Mouse (Mus musculus) hindbrain, postnatal 0 days (tissue): ENCODE measurements around the gene Il2rb. TPM values are rescaled to one million over a fixed set of nuclear protein-coding genes. Genes with fewer than 3 reads are reported as not detected.

ENCODE experiments used
- ATAC-seq: fragments of 200-750 bp; cut with Nextera tagmentation; 2 replicates; pipeline ENCODE4 v1.8.0; 2017; ENCODE audit warnings: mild to moderate bottlenecking, moderate TSS enrichment, moderate library complexity
- DNase-seq: peaks from one replicate; pipeline ENCODE4 v3.0.0-alpha.2; 2015; ENCODE audit warnings: low spot score
- H3K27ac ChIP-seq: fragments of 300-500 bp; sonication (generic); 2 replicates; pipeline ENCODE4 v1.5.1; 2014; ENCODE audit warnings: mild to moderate bottlenecking
- H3K27me3 ChIP-seq: fragments of 300-500 bp; sonication (generic); 2 replicates; pipeline ENCODE4 v1.6.1; 2014; ENCODE audit warnings: low read length, mixed read lengths; ENCODE audit not compliant: insufficient read depth
- H3K36me3 ChIP-seq: fragments of 300-500 bp; sonication (generic); 2 replicates; pipeline ENCODE4 v1.6.1; 2014; ENCODE audit warnings: low read length, mixed read lengths; ENCODE audit not compliant: insufficient read depth
- H3K4me1 ChIP-seq: fragments of 300-500 bp; sonication (generic); 2 replicates; pipeline ENCODE4 v1.6.1; 2014; ENCODE audit warnings: antibody characterized with exemption, low read length, mixed read lengths; ENCODE audit not compliant: insufficient read depth
- H3K4me2 ChIP-seq: fragments of 300-500 bp; sonication (generic); 2 replicates; pipeline ENCODE4 v1.6.1; 2014; ENCODE audit warnings: low read depth, mild to moderate bottlenecking, low read length, moderate library complexity, mixed read lengths
- H3K4me3 ChIP-seq: fragments of 300-500 bp; sonication (generic); 2 replicates; pipeline ENCODE4 v1.5.1; 2014; ENCODE audit warnings: low read length
- H3K9ac ChIP-seq: fragments of 300-500 bp; sonication (generic); replicated peaks from 2 replicates; pipeline ENCODE4 v1.6.1; 2014; ENCODE audit warnings: mild to moderate bottlenecking, low read length, moderate library complexity, mixed read lengths
- H3K9me3 ChIP-seq: fragments of 300-500 bp; sonication (generic); 2 replicates; pipeline ENCODE4 v1.6.1; 2016; ENCODE audit warnings: low read length, mixed read lengths
- CTCF ChIP-seq: IDR thresholded peaks from 2 replicates; pipeline ENCODE4 v1.5.1; 2016; ENCODE audit warnings: antibody characterized with exemption, control low read depth, low read depth
- WGBS: fragments of 180-500 bp; shearing (Covaris S2); extraction: QIAGEN DNeasy Blood & Tissue Kit; methylation state at CpG from one replicate; pipeline ENCODE4 v1.1.7; 2014; 5-methylcytosine and 5-hydroxymethylcytosine counted together
- polyA plus RNA-seq: library from polyadenylated mRNA; unstranded; fragments of >200 nt; fragmentation: Nextera tagmentation; extraction: Ambion mirVana; gene quantifications from 2 replicates; pipeline ENCODE4 v1.2.1, GENCODE M21; 2015
- total RNA-seq: library from RNA; depleted of rRNA; stranded (reverse); fragments of >200 nt; gene quantifications from 2 replicates; pipeline ENCODE4 v1.2.3, GENCODE M21; 2014

Il2rb gene
- total and polyA plus RNA-seq, 2 experiments from 2014 or later, result 0.10 to 0.58 TPM

DNA sequence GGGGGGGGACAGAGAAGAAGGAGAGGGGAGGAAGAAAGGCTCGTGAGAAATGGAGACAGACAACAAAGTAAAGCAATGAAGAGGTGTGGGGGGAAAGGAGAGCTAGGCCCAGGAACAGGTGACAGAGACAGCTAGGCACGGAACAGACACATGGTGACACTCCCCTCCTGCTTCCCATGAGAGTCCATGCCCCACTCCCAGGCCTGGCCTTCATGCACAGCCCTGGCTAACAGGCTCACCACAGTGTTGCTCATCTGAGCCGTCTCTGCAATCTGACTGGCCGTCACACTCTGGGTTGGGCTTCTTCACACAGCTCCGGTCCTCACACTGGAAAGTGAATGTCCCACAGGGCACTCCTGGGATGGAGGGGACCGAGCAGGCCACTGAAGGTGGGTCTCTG, 51.2 kb downstream of the Il2rb start:
- no peaks in the 10 kb centered on the region for H3K9me3 ChIP-seq
- H3K4me1 ChIP-seq, result no peaks in the 10 kb centered on the region
- no peak for TF ChIP-seq CTCF
- WGBS, result 35% methylated on average over 6 of the region's 6 CpGs
- no peak for ATAC-seq
- H3K4me3 ChIP-seq, result no peak overlapping the region
- no peak for DNase-seq
- H3K9ac ChIP-seq, result no peak overlapping the region
- no peak overlapping the region for H3K4me2 ChIP-seq
- H3K36me3 ChIP-seq, result no peaks in the 10 kb centered on the region
- H3K27ac ChIP-seq, result no peak overlapping the region
- H3K27me3 ChIP-seq, result no peaks in the 10 kb centered on the region

GRCm38 (mm10) chr15:78442231-78442630, 52.8 kb downstream of the Il2rb start:
- Histone ChIP-seq H3K36me3 (no peaks in the 10 kb centered on the region), H3K27ac (no peak overlapping the region), H3K4me3 (no peak overlapping the region), H3K4me1 (peaks cover 6% of the 10 kb centered on the region; the same call in 1 of the 2 replicates), H3K4me2 (no peak overlapping the region), H3K9me3 (no peaks in the 10 kb centered on the region), H3K9ac (no peak overlapping the region), H3K27me3 (no peaks in the 10 kb centered on the region)
- whole genome bisulfite sequencing, result 88% methylated on average over 19 of the region's 19 CpGs
- TF ChIP-seq CTCF, result no peak
- DNase-seq (no peak), ATAC-seq (no peak)

DNA sequence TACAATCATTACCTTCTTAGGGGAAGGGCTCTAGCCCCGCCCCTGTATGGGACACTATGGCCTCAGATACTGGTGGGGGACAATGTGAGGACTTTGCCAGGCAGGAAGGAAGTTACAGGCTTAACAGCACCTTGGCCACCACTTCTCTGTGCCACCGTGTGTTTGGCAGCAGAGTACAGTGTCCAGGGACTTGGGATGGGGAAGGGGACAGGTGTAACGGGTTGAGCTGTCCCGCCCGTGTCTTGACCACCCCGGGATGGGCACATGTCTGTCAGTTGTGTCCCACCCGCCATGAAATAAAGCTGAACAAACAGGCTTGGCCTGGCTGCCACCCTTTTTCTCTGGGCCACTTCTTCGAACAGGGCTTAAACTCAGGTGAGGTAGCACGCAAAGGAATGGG, 56.1 kb downstream of the Il2rb start:
- peaks cover 16% of the 10 kb centered on the region; the same call in 1 of the 2 replicates for H3K4me1 ChIP-seq
- ATAC-seq (no peak), DNase-seq (no peak)
- no peak overlapping the region for H3K4me3 ChIP-seq
- no peaks in the 10 kb centered on the region for H3K9me3 ChIP-seq
- no peak overlapping the region for H3K4me2 ChIP-seq
- no peak for TF ChIP-seq CTCF
- 71% methylated on average over 9 of the region's 9 CpGs for WGBS
- 0 out of 2 replicates have a peak, but pooled peaks cover 8% of the 10 kb centered on the region for H3K36me3 ChIP-seq
- H3K9ac ChIP-seq, result no peak overlapping the region
- no peak overlapping the region for H3K27ac ChIP-seq
- no peaks in the 10 kb centered on the region for H3K27me3 ChIP-seq

DNA sequence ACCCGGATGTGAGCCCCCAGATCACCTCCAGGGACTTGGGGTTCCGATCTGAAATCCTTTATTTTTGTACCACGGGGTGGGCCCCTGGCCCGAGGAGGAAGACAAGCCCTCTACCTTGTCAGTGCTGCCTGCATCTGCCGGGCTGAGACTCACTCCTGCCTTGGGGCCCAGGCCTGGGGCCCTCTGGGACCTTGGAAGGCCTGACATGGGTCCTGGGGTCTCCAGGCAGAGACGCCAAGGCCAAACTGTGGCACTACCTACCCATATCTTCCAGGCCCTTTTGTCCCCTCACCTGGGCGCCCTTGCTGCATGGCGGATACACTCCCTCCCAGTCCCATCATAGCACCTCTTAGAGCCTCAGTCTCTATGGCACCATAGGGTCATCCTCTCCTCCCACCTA, 56.6 kb downstream of the Il2rb start:
- no peak for TF ChIP-seq CTCF
- Histone ChIP-seq H3K36me3 (peaks cover 13% of the 10 kb centered on the region; the same call in 1 of the 2 replicates), H3K27me3 (no peaks in the 10 kb centered on the region), H3K9me3 (no peaks in the 10 kb centered on the region), H3K4me2 (no peak overlapping the region), H3K4me1 (peaks cover 16% of the 10 kb centered on the region; the same call in 1 of the 2 replicates), H3K9ac (no peak overlapping the region), H3K4me3 (no peak overlapping the region), H3K27ac (no peak overlapping the region)
- no peak for DNase-seq
- ATAC-seq, result no peak
- WGBS, result 55% methylated on average over 8 of the region's 8 CpGs

DNA sequence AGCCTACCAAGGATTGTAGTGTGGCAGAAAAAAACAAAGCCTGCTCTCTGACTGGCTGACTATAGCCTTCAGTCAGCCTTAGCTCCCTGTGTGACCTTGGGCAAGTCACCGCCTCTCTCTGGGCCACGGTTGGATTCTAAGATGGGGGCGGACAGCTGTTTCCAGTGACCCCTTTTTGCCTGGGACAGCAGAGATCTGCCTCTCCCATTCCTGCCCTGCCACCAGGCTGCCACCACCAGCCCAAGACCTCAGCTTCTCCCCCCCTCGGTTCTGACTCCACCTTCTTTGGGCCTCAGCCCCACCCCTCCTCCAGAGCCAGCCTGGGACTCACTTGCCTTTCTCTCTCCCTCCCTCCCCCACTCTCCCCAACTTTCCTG, 57.1 kb downstream of the Il2rb start:
- WGBS, result 37% methylated on average over 4 of the region's 4 CpGs
- no peak overlapping the region for H3K9ac ChIP-seq
- no peak overlapping the region for H3K27ac ChIP-seq
- no peak for TF ChIP-seq CTCF
- peaks cover 18% of the 10 kb centered on the region; the same call in 1 of the 2 replicates for H3K36me3 ChIP-seq
- H3K4me3 ChIP-seq, result no peak overlapping the region
- no peak for ATAC-seq
- DNase-seq, result no peak
- H3K9me3 ChIP-seq, result no peaks in the 10 kb centered on the region
- peaks cover 16% of the 10 kb centered on the region; the same call in 1 of the 2 replicates for H3K4me1 ChIP-seq
- no peaks in the 10 kb centered on the region for H3K27me3 ChIP-seq
- no peak overlapping the region for H3K4me2 ChIP-seq

DNA sequence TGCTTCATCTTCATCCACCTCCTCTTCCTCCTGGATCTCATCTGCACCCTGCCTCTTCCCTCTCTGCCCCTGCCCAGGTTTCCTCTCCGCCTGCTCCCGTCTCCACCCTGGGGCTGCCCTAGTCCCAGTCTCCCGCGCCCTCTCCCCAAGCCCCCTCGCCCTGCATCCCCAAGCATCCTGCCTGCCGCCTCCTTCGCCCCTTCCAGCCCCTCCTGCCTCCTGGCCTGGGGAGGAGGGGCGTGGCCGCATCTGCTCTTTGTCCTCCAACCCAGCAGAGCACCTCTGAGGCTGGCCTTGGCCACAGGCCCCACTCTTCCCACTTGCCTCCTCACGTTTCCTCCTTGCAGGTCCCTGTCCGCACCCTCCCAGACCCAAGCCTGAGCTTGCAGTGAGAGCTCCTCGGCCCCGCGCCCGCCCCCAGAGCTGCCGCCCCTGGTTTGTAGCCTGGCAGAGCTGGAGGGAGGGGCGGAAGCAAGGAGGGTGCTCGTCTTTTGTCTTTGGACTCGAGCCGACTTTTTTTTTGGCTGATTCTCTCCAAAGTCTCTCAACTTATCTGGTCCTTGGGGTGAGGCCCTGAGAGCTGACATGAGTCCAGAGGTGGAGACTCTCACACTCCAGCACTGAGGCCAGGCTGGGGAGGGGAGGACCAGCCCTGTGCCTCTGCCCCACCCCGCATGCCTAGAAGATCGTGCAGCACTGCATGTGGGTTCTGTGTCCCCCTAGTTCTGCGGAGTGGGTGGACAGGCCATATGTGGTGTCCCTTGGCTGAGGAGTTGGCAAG, 57.6 kb downstream of the Il2rb start:
- Histone ChIP-seq H3K27me3 (no peaks in the 10 kb centered on the region), H3K4me3 (0 out of 2 replicates have a peak overlapping the region, but pooled peaks have one; percentile 8), H3K9ac (peak overlapping the region; percentile 46; the same call in 1 of the 2 replicates), H3K27ac (peak overlapping the region; percentile 51; the same call in 1 of the 2 replicates), H3K4me1 (peaks cover 16% of the 10 kb centered on the region; the same call in 1 of the 2 replicates), H3K4me2 (peak overlapping the region; percentile 52; the same call in 1 of the 2 replicates), H3K36me3 (peaks cover 18% of the 10 kb centered on the region; the same call in 1 of the 2 replicates), H3K9me3 (no peaks in the 10 kb centered on the region)
- 22% methylated on average over 23 of the region's 23 CpGs for WGBS
- DNase-seq (peak; percentile 50), ATAC-seq (peak; percentile 6; the same call in 1 of the 2 replicates)
- no peak for TF ChIP-seq CTCF
